Mouse (Mus musculus): ENCODE results near the gene Elfn2.
A peak's percentile ranks its signal among the peaks of the same experiment; 100 is the strongest.

Elfn2 gene

GRCm38 (mm10) chr15:78718290-78719250, at the start of gene Elfn2:
TSS of gene Elfn2 (minus strand) at chr15:78718771.
- DNase-seq (ENCODE audit: low spot score), result no peak

GRCm38 (mm10) chr15:78763704-78764103, 45.1 kb upstream of the Elfn2 start:
- no peak for DNase-seq (ENCODE audit: low spot score)

- no peak for DNase-seq (ENCODE audit: low spot score)
These were observed 44.6 kb upstream of the Elfn2 start for GRCm38 (mm10) chr15:78763210-78763609.

- DNase-seq (ENCODE audit: low spot score), result no peak
These were observed 42.5 kb upstream of the Elfn2 start for GRCm38 (mm10) chr15:78761112-78761511.

- no peak for DNase-seq (ENCODE audit: low spot score)
These were observed 39.6 kb upstream of the Elfn2 start for GRCm38 (mm10) chr15:78758132-78758531.

- no peak for DNase-seq (ENCODE audit: low spot score)
These were observed 37.6 kb upstream of the Elfn2 start for GRCm38 (mm10) chr15:78755966-78756725.

- DNase-seq (ENCODE audit: low spot score), result no peak
These were observed 36.7 kb upstream of the Elfn2 start for GRCm38 (mm10) chr15:78755226-78755625.

GRCm38 (mm10) chr15:78754144-78754543, 35.6 kb upstream of the Elfn2 start:
- no peak for DNase-seq (ENCODE audit: low spot score)

GRCm38 (mm10) chr15:78752991-78753390, 34.4 kb upstream of the Elfn2 start:
- DNase-seq (ENCODE audit: low spot score), result no peak

GRCm38 (mm10) chr15:78750608-78751350, 32.2 kb upstream of the Elfn2 start:
- no peak for DNase-seq (ENCODE audit: low spot score)

- DNase-seq (ENCODE audit: low spot score), result no peak
These were observed 31.3 kb upstream of the Elfn2 start for GRCm38 (mm10) chr15:78749855-78750254.

- DNase-seq (ENCODE audit: low spot score), result peak; percentile 69
These were observed 25.6 kb upstream of the Elfn2 start for GRCm38 (mm10) chr15:78744206-78744605.

- DNase-seq (ENCODE audit: low spot score), result no peak
These were observed 24.3 kb upstream of the Elfn2 start for GRCm38 (mm10) chr15:78742831-78743230.

GRCm38 (mm10) chr15:78740662-78741061, 22.1 kb upstream of the Elfn2 start:
- no peak for DNase-seq (ENCODE audit: low spot score)

- DNase-seq (ENCODE audit: low spot score), result no peak
These were observed 18.6 kb upstream of the Elfn2 start for GRCm38 (mm10) chr15:78737146-78737545.

- no peak for DNase-seq (ENCODE audit: low spot score)
These were observed 18.1 kb upstream of the Elfn2 start for GRCm38 (mm10) chr15:78736681-78737100.

- DNase-seq (ENCODE audit: low spot score), result no peak
These were observed 17.6 kb upstream of the Elfn2 start for GRCm38 (mm10) chr15:78736181-78736579.

- no peak for DNase-seq (ENCODE audit: low spot score)
These were observed 17.0 kb upstream of the Elfn2 start for GRCm38 (mm10) chr15:78735431-78736180.

- no peak for DNase-seq (ENCODE audit: low spot score)
These were observed 13.3 kb upstream of the Elfn2 start for GRCm38 (mm10) chr15:78731830-78732229.

- no peak for DNase-seq (ENCODE audit: low spot score)
These were observed 11.9 kb upstream of the Elfn2 start for GRCm38 (mm10) chr15:78730315-78731049.

- DNase-seq (ENCODE audit: low spot score), result no peak
These were observed 8.1 kb upstream of the Elfn2 start for GRCm38 (mm10) chr15:78726697-78727096.
